Mouse (Mus musculus) cerebellum, adult 11 months (tissue): ENCODE data around the gene Cacng4.

Experiments used
- DNase-seq: peaks from one replicate; pipeline ENCODE4 v3.0.0; 2022

Gene Cacng4

DNA sequence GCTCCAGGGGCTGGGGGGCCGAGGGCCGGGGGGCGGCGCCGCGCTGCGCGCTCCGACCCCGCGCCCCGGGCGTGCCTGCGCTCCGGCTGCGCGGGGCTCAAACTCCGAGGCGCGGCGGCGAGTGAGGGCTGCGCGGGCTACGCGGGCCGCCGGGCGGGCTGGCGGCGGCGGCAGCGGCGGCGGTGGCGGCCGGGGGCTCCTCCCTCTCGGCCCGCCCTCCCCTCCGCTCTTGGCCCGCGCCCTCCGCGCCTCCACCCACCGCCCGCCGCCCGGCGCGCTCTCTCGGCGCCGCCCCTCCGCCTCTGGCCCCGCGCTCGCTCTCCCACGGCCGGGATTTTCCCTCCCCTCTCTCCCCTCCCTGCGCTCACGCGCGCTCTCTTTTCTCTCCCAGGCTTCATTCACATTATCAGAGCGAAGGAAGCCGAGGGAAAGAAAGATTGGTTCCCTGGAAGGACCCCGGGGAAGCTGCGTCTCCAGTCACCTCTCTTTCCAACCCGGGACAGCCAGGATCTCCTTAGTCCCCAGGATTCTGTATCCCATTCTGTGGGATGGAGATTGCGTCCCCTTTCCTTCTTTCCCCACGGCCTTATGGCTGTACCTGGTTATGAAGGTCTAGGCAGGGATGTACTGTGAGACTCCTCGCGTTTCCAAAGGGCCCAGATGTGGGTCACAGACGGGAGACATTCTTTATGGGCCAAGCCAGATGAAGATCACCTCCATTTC, at the start of gene Cacng4:
Gene Cacng4, minus strand, starts transcription at position 11 of the 723 bp plus-strand sequence.
- no peak for DNase-seq

DNA sequence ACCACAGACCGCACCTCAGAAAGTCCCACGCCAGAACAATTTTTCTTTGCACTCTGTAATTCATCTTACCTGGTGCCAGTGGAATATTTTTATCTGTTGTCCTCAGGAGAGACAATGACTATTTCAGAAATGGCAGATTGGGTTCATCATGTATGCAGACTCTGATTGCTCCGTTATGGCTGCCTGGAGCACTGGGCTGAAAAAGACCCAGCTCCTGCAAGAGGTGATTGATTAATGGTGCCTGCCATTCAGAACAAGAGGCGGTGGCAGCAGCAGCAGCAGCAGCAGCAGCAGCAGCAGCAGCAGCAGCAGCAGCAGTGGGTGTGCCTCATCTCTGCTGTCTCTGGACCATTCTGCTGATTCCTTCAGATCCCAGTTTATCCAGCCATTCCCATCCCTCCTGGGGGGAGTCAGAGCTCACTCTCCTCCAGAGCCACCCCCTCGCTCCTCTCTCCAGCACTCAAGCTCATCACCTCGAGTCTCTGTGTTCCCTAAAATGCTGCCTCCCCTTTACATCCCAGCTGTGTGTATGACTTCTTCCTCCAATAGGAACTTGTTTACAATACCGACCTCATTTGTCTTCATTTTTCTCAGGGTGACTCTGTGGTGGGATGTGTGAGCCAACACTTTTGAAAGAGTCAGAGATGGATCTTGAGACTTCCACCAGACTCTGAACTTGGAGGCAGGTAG, 39.1 kb upstream of the Cacng4 start:
- no peak for DNase-seq

DNA sequence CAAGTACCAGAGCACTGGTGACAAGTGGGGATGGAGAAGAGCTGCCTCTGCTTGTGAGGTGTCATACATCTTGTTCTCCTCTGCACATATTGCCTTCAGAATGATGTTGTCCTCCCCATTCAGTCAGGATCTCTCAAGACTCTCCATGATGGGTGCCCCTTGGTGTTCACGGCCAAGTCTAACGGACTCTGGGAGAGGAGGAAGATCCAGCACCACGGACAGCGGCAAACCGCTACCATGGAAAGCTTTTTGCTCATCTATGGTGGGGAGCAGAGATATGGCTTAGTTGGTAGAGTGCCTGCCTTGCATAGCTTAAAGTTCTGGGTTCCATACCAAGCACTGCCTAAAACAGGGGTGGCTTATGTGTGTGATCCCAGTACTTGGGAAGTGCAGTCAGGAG, 22.8 kb upstream of the Cacng4 start:
- no peak for DNase-seq

DNA sequence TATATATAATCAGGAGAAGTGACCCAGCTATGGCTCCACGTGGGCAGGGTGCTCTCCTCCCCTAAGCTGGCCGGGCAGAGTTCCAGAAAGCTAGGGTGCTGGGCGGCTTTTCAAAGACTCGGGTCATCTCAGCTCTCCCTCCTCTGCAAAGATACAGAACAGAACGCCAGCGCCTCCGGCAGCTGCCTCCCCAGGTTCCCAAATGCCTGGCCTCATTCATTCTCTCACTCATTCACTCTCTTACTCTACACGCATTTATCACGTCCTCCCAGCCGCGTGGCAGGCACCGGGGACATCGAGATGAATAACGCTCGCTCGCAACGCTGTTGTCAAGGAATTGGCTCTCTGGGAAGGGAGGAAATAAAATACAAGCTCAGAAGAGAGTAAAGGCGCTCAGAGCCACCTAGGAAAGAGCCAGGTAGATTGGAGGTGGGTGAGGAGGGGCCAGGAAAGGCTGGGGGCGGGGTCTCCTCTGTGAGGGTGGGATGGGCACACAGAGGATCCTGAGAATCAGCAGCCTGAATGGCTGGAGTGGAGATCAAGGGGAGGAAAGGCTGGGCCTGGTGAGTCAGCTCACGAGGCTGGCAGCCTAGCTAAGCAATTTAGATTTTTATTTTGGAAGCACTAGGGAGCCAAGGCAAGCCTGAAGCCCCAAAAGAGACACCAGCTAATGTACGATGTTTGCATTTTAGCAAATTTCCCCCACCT, 18.7 kb upstream of the Cacng4 start:
- peak; percentile 8 for DNase-seq

DNA sequence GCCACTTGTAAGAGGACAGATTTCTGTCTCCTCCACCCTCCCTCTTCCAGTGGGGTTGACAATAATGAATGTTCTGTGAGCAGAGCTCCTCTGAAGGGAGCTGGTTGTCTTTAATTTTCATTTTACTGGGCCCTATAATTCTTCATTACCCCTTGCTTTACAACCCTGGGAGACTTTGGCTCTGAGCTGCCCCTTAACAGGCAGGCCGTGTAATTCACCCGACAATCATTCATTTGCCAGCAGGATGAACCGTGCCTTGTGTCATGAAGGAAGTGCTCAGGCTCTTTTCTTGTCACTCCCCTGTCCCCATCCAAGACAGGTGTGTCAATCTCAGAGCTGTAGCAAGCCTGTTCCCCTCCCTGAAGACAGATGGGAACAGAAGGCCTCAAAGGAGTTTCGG, 18.1 kb upstream of the Cacng4 start:
- DNase-seq = no peak

DNA sequence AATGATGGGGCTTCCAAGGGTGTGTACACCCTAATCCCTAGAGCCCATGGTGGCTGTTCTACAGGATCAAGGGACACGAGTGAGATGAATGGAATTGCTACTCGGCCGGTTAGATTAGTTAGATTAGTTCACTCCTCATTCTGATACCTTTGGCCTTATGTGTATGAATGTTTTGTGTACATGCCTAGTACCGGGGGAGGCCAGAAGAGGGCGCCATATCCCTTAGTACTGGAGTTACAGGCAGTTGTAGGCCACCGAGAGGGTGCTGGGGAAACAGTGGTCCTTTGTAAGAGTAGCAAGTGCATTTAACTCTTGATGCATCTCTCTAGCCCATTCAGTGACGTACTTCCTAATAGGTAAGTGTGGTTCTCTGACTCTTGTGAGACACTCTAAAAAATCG, 14.2 kb upstream of the Cacng4 start:
- DNase-seq = no peak

DNA sequence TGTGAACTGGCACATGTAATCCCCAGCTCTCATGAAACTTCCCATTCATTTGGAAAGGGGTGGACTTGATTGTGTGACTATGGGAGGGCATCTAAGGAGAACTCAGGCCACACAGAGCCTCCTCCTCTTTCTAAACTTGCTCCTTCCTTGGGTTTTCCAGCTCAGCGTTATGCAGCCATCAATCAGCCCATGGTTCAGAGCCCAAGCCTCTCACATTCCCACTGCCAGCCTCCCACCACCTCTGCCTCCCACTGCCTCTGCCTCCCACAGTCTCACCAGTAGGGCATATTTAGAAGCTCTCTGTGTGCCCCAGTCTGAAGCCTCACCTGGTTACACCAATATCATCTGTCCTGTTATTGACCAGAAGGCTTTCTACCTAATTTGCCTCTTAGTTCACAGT, 11.7 kb upstream of the Cacng4 start:
- no peak for DNase-seq

DNA sequence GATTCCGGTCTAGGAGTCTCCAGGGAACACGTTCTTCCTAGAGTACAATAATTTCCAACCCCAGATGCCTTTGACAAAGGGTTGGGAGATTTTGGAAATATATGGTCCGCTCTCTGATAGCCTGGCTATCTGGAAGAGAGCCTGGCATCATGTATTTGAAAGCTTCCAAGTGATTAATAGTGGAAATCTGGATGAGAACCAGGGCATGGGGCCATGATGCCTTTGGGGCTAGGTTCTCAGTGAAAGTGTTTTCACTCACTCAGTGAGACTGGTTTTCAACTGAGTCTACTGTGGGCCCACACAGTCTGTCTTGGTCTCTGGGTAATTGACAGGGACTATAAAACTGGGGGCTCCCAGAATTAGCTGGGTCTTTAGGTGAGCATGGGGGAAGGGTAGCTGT, 7.6 kb upstream of the Cacng4 start:
- DNase-seq = no peak

DNA sequence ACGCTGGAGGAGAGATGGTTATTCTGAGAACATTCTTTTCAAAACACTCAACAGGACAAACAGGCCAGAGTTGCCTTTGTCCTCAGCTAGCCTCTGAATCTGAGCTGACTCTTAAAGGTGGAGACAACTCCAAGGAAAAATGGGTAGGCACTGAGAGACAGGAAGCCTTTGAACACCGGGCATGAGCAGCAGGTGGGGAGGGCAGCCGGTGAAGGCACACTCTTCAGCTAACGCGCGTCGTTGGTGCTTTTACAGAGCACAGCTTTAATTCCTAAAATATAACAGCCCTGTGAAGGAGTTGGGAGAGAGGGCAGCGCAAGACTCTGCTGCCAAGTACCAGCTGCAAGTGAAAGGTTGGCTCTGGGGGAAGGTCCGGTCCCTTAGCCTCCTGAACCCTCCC, 5.0 kb upstream of the Cacng4 start:
- DNase-seq = no peak

DNA sequence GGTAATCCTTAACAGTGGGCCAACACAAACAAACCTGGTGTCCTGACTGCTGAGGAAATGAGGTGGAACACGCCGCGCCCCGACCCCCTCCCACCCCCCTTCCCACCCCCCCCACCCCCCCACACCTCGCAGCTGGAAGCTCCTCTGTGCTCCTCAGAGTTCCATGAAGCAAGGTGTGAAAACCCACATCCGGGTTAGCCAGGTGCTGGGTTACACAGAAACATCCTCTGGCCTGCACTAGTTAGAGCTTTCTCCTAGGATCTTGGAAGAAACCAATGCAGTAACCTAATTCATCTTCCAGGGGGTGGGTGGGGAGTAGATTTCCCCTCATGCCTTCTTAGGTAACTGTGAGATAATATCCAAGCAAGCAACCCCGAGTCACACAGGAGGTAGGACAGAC, 2.0 kb upstream of the Cacng4 start:
- DNase-seq = no peak

DNA sequence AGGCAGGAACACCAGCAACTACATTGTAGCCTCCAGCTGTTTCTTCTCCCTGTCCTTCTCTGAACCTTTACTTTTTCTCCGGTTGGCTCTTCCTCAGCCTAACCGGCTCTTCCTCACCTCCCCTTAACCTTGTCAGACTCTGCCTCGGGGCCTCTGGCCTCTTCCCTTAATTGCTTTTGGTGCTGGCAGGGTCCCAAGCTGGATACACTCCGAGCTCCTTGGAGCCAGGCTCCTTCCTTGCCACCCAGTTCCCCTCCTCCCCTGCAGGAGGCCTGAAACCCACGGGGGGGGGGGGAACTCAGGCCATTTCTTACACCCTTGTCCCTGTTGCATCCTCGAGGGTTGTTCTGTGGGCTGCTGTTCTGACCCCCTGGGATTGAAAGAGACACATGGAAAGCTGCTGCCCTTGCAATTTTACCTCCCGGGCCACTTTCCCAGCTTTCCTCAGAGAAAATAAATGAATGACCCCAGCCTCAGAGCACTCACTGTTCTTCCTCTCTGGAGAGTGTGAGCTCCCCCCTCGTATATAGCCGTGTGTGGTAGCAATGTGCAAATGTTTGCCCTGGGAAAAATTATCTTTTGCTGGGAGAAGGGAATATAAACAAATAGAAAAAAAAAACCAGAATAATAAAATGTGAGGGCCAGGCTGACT, 1.2 kb upstream of the Cacng4 start:
- DNase-seq = no peak

DNA sequence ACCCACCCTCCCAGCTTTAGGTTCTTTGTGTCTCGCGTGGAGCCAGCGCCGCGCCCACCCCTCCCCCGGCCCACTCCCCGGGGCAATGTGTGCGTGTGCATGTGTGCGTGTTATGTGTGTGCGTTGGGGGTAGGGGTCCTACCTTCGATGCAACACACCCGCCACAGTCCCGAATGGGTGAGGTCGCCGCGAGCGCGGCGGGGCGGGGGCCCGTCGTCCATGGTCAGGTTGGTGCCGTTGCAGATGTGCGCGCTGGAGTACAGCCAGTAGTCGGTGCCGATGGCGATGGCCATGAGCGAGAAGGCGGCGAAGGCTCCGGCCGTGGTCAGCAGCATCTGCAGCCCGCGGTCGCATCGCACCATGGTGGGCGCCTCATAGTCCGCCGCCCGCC, 259 bp downstream of the Cacng4 start:
- DNase-seq = no peak

DNA sequence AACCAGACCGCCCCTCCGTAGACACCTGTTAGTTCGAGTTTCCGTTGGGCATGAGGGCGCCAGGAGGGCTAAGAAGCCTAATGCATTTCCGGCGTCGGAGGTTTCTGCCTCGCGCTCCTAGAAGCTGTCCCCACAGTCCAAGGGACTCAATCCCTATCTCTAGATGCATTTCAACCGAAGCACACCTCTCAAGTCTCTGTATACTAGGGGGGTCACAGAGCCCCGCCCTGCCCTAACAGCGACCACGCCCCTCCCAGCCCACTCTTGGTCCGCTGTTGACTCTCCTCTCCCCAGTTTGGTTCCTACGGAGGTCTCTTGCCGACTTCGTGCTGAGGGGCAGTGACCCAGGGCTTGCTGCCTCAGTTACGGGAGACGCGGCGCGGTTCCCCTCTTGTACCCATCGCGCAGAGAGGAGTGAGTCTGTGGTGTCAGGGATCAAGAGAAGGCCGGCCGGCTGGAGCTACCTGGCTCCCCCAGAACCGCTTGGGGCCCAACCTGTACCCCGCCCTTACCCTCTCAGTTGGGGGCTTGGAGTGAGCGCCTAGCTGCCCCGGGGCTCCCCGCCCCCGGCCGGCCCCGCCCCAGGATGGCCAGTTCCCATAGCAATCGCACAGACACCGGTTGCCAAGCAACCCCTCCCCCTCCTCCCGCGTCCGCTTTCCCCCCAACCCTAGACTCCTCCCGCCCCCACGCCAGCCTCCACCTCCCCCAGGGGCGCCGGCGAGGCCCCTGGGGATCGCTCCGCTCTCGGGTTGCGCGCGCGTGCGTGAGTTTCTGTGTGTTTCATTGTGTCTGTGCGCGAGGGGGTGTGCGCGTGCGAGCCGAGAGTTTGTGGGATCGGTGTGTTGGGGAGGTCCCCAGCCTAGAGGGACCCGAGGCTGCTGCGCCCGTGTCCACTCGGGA, 906 bp downstream of the Cacng4 start:
- no peak for DNase-seq

DNA sequence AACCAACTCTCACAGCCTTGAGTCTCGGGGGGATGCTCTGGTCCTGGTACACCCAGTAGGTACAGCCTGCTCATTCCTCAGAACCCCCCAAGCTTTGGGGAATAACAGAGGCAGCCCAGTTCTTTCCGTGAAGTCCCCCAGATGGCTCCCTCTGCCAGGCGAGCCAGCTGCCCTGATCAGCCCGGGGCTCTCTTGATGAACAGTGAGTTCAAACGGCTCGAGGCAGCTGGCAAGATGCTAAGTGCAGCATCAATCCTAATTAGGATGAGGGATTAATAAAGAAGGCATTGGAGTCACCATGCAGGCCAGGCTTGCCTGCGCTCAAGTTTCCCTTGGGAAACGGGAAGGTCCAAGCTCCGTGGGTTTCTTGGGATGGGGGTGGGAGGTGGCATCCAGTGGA, 2.2 kb downstream of the Cacng4 start:
- no peak for DNase-seq

DNA sequence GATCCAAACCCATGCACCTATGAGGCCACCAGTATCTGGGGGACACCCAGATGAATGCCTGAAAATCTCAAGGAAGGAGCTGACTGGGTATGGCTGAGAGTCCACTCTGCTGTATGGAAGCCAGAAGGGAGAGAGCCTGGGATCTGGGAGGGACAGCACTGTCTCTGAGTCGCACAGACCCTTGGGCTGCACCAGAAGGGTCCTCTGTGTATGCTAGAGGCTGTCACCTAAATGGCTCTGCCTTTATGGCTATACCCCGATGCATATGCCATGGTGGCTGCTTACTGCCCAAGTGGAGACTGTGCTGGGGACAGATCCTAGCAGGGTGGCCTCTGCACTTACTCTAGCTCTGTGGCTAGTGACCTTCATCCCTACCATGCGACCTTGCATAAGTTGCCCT, 8.6 kb downstream of the Cacng4 start:
- DNase-seq = no peak

DNA sequence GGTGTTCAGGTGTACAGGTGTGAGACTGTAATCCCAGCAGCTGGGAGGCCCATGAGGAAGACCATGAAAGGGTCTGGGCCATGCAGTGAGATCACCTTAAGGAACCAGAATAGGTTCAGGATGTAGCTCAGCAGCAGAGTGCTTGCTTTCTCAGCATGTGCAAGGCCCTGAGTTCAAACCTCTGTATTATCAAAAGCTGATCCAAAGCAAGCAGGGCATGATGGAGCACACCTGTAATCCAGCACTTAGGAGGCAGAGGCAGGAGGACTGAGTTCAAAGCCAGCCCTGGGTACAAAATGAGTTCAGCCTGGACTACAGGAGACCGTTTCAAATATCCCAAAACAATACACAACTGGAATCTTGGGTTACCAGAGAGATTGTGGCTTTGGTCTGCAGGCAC, 9.1 kb downstream of the Cacng4 start:
- no peak for DNase-seq

DNA sequence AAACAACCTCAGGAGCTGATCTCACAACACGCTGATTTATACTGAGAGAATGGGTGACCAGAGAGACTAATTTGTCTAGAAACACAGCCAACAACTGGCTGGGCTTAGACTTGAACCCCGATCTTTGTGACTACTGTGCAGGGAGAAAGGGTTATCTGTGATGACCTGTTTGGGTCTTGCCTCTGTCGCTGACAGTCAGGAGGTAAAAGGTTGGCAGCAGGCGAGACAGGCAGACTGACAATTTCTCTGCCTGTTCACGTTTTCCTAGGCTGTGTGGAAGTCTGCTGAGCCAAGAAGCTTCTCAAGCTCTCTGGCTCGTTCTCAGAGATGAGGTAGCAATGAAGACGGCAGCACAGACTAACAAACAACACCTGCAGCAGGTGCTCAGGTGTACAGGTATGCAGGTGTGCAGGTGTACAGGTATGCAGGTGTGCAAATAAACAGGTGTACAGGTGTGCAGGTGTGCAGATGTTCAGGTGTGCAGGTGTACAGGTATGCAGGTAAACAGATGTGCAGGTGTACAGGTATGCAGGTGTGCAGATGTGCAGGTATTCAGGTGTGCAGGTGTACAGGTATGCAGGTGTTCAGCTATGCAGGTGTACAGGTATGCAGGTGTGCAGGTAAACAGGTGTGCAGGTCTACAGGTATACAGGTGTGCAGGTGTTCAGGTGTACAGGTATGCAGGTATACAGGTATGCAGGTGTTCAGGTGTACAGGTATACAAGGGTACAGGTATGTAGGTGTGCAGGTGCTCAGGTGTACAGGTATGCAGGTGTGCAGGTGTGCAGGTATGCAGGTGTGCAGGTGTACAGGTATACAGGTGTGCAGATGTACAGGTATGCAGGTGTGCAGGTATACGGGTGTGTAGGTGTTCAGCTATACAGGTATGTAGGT, 10.2 kb downstream of the Cacng4 start:
- no peak for DNase-seq

DNA sequence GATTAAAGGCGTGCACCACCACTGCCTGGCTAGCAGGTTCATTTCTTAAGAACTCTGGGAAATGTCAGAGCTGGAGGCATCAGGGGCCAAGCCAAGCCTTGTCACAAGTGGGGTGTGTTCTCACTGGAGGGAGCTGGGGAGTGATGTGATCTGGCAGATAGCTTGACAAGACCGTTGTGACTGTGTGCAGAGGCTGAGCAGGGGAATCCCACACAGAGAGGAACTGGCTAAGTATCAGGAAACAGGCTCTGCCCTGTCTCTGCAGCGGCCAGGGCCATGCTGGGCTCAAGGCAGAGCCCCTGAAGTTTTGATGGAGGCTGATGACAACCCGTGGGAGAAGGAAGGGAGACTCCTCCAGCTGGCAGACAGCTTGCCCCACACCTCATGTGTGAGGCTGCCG, 11.8 kb downstream of the Cacng4 start:
- no peak for DNase-seq

DNA sequence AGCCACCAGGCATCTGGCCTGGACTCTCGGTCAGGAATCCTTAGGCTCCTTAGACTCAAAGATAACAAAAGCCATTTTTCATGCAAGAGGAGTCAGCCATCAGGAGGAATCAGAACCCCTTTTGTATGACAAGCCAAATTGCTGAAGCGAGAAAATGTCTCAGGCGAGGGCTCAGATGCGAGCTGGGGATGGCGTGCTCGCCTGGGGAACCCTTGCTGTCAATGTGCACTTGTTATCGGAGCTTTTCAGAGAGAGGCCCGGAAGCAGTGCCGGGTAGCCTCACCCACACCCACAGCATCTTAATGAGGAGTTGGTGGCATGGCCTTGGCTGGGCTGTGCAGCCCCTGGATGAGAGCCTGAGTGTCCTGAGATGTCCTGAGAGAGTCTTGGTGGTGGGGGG, 15.5 kb downstream of the Cacng4 start:
- no peak for DNase-seq

DNA sequence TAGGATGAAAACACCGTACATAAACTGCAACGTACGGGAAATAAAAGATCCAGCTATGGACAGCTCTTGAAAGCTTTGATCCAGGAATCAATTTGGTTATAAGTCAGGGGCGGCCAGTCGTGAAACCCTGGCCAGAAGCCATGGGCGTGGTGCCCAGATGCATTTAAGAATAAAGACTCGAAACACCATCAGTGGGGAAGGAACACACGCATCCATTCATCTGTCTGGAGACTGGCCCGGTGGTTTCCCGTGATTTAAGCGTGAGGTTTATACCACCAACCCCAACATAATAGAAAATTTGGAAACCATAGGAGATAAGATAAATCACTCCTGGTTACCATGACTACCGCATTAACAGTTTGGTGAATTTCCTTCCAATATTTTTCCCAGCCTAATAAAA, 16.9 kb downstream of the Cacng4 start:
- no peak for DNase-seq

DNA sequence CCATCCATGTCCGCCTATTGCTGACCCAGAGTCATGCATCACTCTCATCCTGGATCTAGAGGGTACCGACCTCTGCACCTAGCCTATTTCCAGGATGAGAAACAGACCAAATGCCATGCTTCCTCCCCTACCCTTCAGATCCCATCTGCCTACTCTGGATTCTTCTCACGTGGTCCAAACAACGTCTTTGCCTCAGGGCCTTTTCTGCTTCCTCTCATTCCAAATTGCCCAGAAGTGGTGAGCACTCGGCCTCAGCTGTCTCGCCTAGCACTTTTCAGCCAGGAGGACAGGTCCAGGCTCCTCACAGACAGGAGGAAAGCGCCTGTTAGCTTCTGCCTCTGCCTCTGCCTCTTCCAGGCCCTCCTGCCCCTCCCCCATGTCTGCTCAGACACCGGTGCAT, 21.0 kb downstream of the Cacng4 start:
- no peak for DNase-seq

DNA sequence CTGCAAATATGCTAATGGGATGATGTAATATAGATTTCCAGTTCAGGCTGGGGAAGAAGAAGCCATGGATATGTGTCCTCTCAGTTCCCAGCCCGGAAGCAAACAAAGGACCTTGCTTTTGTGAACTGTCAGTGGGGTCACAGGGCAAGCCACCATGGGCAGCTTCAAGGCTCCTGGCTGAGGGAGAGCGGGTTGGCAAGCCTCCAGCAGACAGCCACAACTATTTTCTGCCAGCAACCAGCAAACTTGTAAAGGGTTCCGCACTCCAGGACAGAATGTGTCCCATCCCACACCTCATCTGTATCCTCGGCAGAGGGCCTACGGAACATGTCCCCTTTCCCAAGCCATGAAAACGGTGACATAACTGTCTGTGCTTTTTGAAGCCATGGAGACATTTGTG, 22.4 kb downstream of the Cacng4 start:
- no peak for DNase-seq
